Mouse (Mus musculus): ENCODE data around the gene Kdm2a. TPM values are rescaled to one million over a fixed set of nuclear protein-coding genes. Genes with fewer than 3 reads are reported as not detected.

Kdm2a gene
- total RNA-seq, 1 experiment = 45.6 TPM

DNA sequence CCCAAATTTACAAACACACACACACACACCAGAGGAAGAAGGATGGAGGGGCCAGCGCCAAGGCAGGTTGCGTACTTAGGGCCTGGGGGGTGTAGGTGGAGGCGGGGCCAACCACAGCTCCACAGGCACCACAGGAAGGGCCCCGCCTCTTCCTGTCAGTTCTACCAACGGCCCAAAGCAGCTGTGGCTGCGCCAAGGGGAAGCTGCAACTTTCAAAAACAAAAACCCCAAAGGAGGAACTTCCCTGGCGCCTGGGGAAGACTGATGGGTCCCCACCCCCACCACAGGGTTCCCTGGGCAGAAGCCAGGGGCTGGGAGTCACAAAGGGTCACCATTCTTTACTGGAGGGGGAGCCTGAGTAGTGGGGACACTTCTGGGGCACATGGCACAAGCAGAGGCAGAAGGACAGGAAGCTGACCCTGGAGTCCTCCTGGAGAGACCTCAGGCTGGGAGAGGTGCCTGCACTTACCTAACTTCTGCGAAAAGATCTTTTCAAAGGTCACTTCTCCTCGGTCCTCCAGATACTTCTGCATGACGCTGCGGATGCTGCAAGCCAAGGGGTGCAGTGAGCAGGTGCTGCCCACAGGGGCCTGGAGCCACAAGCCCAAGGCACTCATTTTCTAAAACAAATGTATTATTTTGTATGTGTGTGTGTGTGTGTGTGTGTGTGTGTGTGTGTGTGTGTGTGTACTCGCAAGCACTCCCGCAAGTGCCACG lies 103.5 kb downstream of the Kdm2a start:
- no peaks in the 10 kb centered on the region for H3K9me3 ChIP-seq (ENCODE audit: control insufficient read depth, insufficient read depth, low read depth, low read length)
- in situ Hi-C loops (cut with MboI; ENCODE audit: low sequenced_read_pairs in 2 of 2, unreplicated experiment in 2 of 2) = no loop called here
- peak overlapping the region; percentile 15 to 61; a peak in 3 of 4 replicates for H3K4me3 ChIP-seq (ENCODE audit: insufficient read depth in 1 of 2, low read depth in 1 of 2, low read length in 2 of 2, poor library complexity in 1 of 2, severe bottlenecking in 1 of 2)
- peaks cover 3 to 21% of the 10 kb centered on the region in 2 experiments; a peak in 2 of 4 replicates for H3K4me1 ChIP-seq (ENCODE audit: control insufficient read depth in 2 of 2, insufficient read depth in 2 of 2, low read length in 2 of 2, poor library complexity in 1 of 2)
- H3K36me3 ChIP-seq (ENCODE audit: control insufficient read depth, insufficient read depth, low read length, poor library complexity, severe bottlenecking) = peaks cover 34% of the 10 kb centered on the region
- no peak overlapping the region; the same call in 1 of the 2 replicates for H3K27ac ChIP-seq (ENCODE audit: insufficient read depth, low read depth, low read length, poor library complexity, severe bottlenecking)
- TF ChIP-seq ZNF384 (IDR thresholded peaks at IDR 0.05; ENCODE audit: low read depth, low read length) (no peak), ZC3H11A (IDR thresholded peaks at IDR 0.05; ENCODE audit: borderline replicate concordance, low read depth, low read length) (no peak), CHD2 (IDR thresholded peaks at IDR 0.05; ENCODE audit: low read depth, low read length) (no peak), MAFK (IDR thresholded peaks at IDR 0.05; ENCODE audit: insufficient read depth, low read depth, low read length) (no peak), HCFC1 (IDR thresholded peaks at IDR 0.05; ENCODE audit: borderline replicate concordance, insufficient read depth, low read length) (no peak)
- DNase-seq (ENCODE audit: low read depth, low spot score) = no peak
- peak overlapping the region; percentile 55 for H3K9ac ChIP-seq (ENCODE audit: insufficient read depth, low read depth, low read length, poor library complexity, severe bottlenecking)

GRCm38 (mm10) chr19:4291161-4291560 lies 106.9 kb downstream of the Kdm2a start:
- Histone ChIP-seq H3K36me3 (ENCODE audit: control insufficient read depth, insufficient read depth, low read length, poor library complexity, severe bottlenecking) (peaks cover 60% of the 10 kb centered on the region), H3K27ac (ENCODE audit: insufficient read depth, low read depth, low read length, poor library complexity, severe bottlenecking) (no peak overlapping the region), H3K9ac (ENCODE audit: insufficient read depth, low read depth, low read length, poor library complexity, severe bottlenecking) (no peak overlapping the region), H3K4me1 (ENCODE audit: control insufficient read depth in 2 of 2, insufficient read depth in 2 of 2, low read length in 2 of 2, poor library complexity in 1 of 2) (peaks cover 2 to 12% of the 10 kb centered on the region in 2 experiments; a peak in 2 of 4 replicates), H3K9me3 (ENCODE audit: control insufficient read depth, insufficient read depth, low read depth, low read length) (no peaks in the 10 kb centered on the region), H3K4me3 (ENCODE audit: insufficient read depth in 1 of 2, low read depth in 1 of 2, low read length in 2 of 2, poor library complexity in 1 of 2, severe bottlenecking in 1 of 2) (no peak overlapping the region)
- in situ Hi-C loops (cut with MboI; ENCODE audit: low sequenced_read_pairs in 2 of 2, unreplicated experiment in 2 of 2) = no loop called here
- DNase-seq (ENCODE audit: low read depth, low spot score) = no peak
- TF ChIP-seq MAFK (IDR thresholded peaks at IDR 0.05; ENCODE audit: insufficient read depth, low read depth, low read length) (no peak), CHD2 (IDR thresholded peaks at IDR 0.05; ENCODE audit: low read depth, low read length) (no peak), HCFC1 (IDR thresholded peaks at IDR 0.05; ENCODE audit: borderline replicate concordance, insufficient read depth, low read length) (no peak), ZC3H11A (IDR thresholded peaks at IDR 0.05; ENCODE audit: borderline replicate concordance, low read depth, low read length) (no peak), ZNF384 (IDR thresholded peaks at IDR 0.05; ENCODE audit: low read depth, low read length) (no peak)

GRCm38 (mm10) chr19:4290749-4291148 lies 107.3 kb downstream of the Kdm2a start:
- no peak overlapping the region for H3K27ac ChIP-seq (ENCODE audit: insufficient read depth, low read depth, low read length, poor library complexity, severe bottlenecking)
- DNase-seq (ENCODE audit: low read depth, low spot score) = no peak
- no peak overlapping the region for H3K4me3 ChIP-seq (ENCODE audit: insufficient read depth in 1 of 2, low read depth in 1 of 2, low read length in 2 of 2, poor library complexity in 1 of 2, severe bottlenecking in 1 of 2)
- H3K9ac ChIP-seq (ENCODE audit: insufficient read depth, low read depth, low read length, poor library complexity, severe bottlenecking) = no peak overlapping the region
- in situ Hi-C loops (cut with MboI; ENCODE audit: low sequenced_read_pairs in 2 of 2, unreplicated experiment in 2 of 2) = no loop called here
- TF ChIP-seq ZNF384 (IDR thresholded peaks at IDR 0.05; ENCODE audit: low read depth, low read length) (no peak), HCFC1 (IDR thresholded peaks at IDR 0.05; ENCODE audit: borderline replicate concordance, insufficient read depth, low read length) (no peak), CHD2 (IDR thresholded peaks at IDR 0.05; ENCODE audit: low read depth, low read length) (no peak), ZC3H11A (IDR thresholded peaks at IDR 0.05; ENCODE audit: borderline replicate concordance, low read depth, low read length) (no peak), MAFK (IDR thresholded peaks at IDR 0.05; ENCODE audit: insufficient read depth, low read depth, low read length) (no peak)
- peaks cover 63% of the 10 kb centered on the region for H3K36me3 ChIP-seq (ENCODE audit: control insufficient read depth, insufficient read depth, low read length, poor library complexity, severe bottlenecking)
- no peaks in the 10 kb centered on the region for H3K9me3 ChIP-seq (ENCODE audit: control insufficient read depth, insufficient read depth, low read depth, low read length)
- peaks cover 2 to 12% of the 10 kb centered on the region in 2 experiments; a peak in 2 of 4 replicates for H3K4me1 ChIP-seq (ENCODE audit: control insufficient read depth in 2 of 2, insufficient read depth in 2 of 2, low read length in 2 of 2, poor library complexity in 1 of 2)

- in situ Hi-C loops (cut with MboI; ENCODE audit: low sequenced_read_pairs in 2 of 2, unreplicated experiment in 2 of 2) = no loop called here
- no peaks in the 10 kb centered on the region for H3K9me3 ChIP-seq (ENCODE audit: control insufficient read depth, insufficient read depth, low read depth, low read length)
- H3K27ac ChIP-seq (ENCODE audit: insufficient read depth, low read depth, low read length, poor library complexity, severe bottlenecking) = no peak overlapping the region
- H3K4me1 ChIP-seq (ENCODE audit: control insufficient read depth in 2 of 2, insufficient read depth in 2 of 2, low read length in 2 of 2, poor library complexity in 1 of 2) = peaks cover 3 to 4% of the 10 kb centered on the region in 2 experiments; a peak in 1 of 4 replicates
- H3K9ac ChIP-seq (ENCODE audit: insufficient read depth, low read depth, low read length, poor library complexity, severe bottlenecking) = no peak overlapping the region; the same call in 1 of the 2 replicates
- no peak for DNase-seq (ENCODE audit: low read depth, low spot score)
- H3K36me3 ChIP-seq (ENCODE audit: control insufficient read depth, insufficient read depth, low read length, poor library complexity, severe bottlenecking) = peaks cover 23% of the 10 kb centered on the region
- H3K4me3 ChIP-seq (ENCODE audit: insufficient read depth in 1 of 2, low read depth in 1 of 2, low read length in 2 of 2, poor library complexity in 1 of 2, severe bottlenecking in 1 of 2) = peak overlapping the region; percentile 12 to 78; a peak in 1 of 4 replicates
- TF ChIP-seq HCFC1 (IDR thresholded peaks at IDR 0.05; ENCODE audit: borderline replicate concordance, insufficient read depth, low read length) (no peak), ZC3H11A (IDR thresholded peaks at IDR 0.05; ENCODE audit: borderline replicate concordance, low read depth, low read length) (no peak)
Observed at GRCm38 (mm10) chr19:4283653-4284052, 114.4 kb downstream of the Kdm2a start.
